In genomic region chr6:93924568-93924967, GRCm38 (mm10) we compare ENCODE assay signal across 15 mouse cellular contexts.
"Had no signal": no experiment of that assay in that cellular context is flagged by ENCODE, and none has a peak within 500 bp of the region (broad histone marks: within the 10 kb centered on the region; RNA-seq: fewer than 3 reads in every experiment).

No protein-coding gene starts in this region.

- H3K9ac ChIP-seq: lung, embryonic 14.5 days; midbrain, embryonic 12.5 days; neural tube, embryonic 12.5 days had no signal

- ATAC-seq: midbrain, embryonic 16.5 days had no signal

- H3K27ac ChIP-seq: midbrain, embryonic 10.5 days; midbrain, embryonic 12.5 days; neural tube, embryonic 12.5 days had no signal

- H3K4me2 ChIP-seq: lung, embryonic 14.5 days; midbrain, embryonic 12.5 days; neural tube, embryonic 12.5 days had no signal

- H3K4me3 ChIP-seq: midbrain, embryonic 10.5 days; midbrain, embryonic 12.5 days; neural tube, embryonic 12.5 days had no signal

- H3K9me3 ChIP-seq: midbrain, embryonic 10.5 days; midbrain, embryonic 12.5 days; neural tube, embryonic 12.5 days had no signal

- H3K27me3 ChIP-seq: midbrain, embryonic 12.5 days; neural tube, embryonic 12.5 days had no signal

- DNase-seq: lung, adult 18-20 months; lung, embryonic 14.5 days; lung, postnatal 10 days; lung, postnatal 4 days; right cerebral cortex, adult 18-20 months; right cerebral cortex, postnatal 25 days; right cerebral cortex, postnatal 4 days; spleen, adult 18-20 months; thymus, adult 18-20 months; thymus, postnatal 14 days; thymus, postnatal 36 days had no signal

- H3K36me3 ChIP-seq: midbrain, embryonic 10.5 days; midbrain, embryonic 12.5 days; neural tube, embryonic 12.5 days had no signal
